Mouse (Mus musculus): ENCODE data around the gene Gamt. TPM values are rescaled to one million over a fixed set of nuclear protein-coding genes. Genes with fewer than 3 reads are reported as not detected.

Gamt gene
- polyA plus RNA-seq, 1 experiment, result 52.9 TPM

DNA sequence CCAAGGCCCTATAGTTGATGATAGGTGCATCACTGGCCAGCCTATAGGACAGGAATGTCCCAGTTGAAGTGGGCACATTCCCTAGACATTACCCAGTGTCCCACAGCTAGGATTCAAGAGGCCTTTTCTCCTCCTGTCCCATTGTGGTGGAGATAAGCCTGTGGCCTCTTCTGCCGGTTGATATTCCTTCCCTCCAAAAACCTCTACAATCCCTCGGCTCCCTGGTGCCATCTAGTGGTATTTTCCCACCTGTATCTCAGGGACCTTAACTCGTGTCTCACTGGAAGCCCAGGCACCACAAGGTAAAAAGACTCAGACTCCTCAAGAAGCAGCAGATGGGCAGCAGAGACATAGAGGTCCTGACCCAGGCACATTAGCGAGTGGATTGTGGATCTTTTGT lies 15.2 kb downstream of the Gamt start:
- no peak for TF ChIP-seq POLR2A (IDR thresholded peaks at IDR 0.05; ENCODE audit: borderline replicate concordance, insufficient read depth, low read length)
- TF ChIP-seq CTCF (IDR thresholded peaks at IDR 0.05; ENCODE audit: borderline replicate concordance, insufficient read depth, low read depth, low read length), result peak; percentile 83
- WGBS, result under 1% methylated on average over 4 of the region's 4 CpGs
- peak; percentile 86 to 87 for DNase-seq
- Histone ChIP-seq H3K4me1 (ENCODE audit: control insufficient read depth, insufficient read depth, low read length) (peaks cover 31% of the 10 kb centered on the region), H3K27me3 (ENCODE audit: control insufficient read depth, insufficient read depth, low read length) (no peaks in the 10 kb centered on the region), H3K27ac (ENCODE audit: insufficient read depth, low read length) (no peak overlapping the region), H3K4me3 (replicated peaks; ENCODE audit: insufficient read depth, low read depth, low read length) (no peak overlapping the region)

- H3K4me1 ChIP-seq (ENCODE audit: control insufficient read depth, insufficient read depth, low read length), result peaks cover 27% of the 10 kb centered on the region
- H3K27ac ChIP-seq (ENCODE audit: insufficient read depth, low read length), result no peak overlapping the region; the same call in 1 of the 2 replicates
- WGBS, result 4% methylated on average over 5 of the region's 5 CpGs
These were observed 15.9 kb downstream of the Gamt start for GRCm38 (mm10) chr10:80244791-80245399.

GRCm38 (mm10) chr10:80242607-80243006 lies 18.2 kb downstream of the Gamt start:
- Histone ChIP-seq H3K4me3 (replicated peaks; ENCODE audit: insufficient read depth, low read depth, low read length) (no peak overlapping the region), H3K27me3 (ENCODE audit: control insufficient read depth, insufficient read depth, low read length) (no peaks in the 10 kb centered on the region), H3K4me1 (ENCODE audit: control insufficient read depth, insufficient read depth, low read length) (peaks cover 39% of the 10 kb centered on the region), H3K27ac (ENCODE audit: insufficient read depth, low read length) (no peak overlapping the region)
- TF ChIP-seq CTCF (IDR thresholded peaks at IDR 0.05; ENCODE audit: borderline replicate concordance, insufficient read depth, low read depth, low read length), result no peak
- TF ChIP-seq POLR2A (IDR thresholded peaks at IDR 0.05; ENCODE audit: borderline replicate concordance, insufficient read depth, low read length), result no peak
- WGBS, result 87% methylated on average over 3 of the region's 3 CpGs
- DNase-seq, result no peak

More at GRCm38 (mm10) chr10:80244791-80245399, 15.9 kb downstream of the Gamt start:
- Histone ChIP-seq H3K4me3 (replicated peaks; ENCODE audit: insufficient read depth, low read depth, low read length) (no peak overlapping the region), H3K27me3 (ENCODE audit: control insufficient read depth, insufficient read depth, low read length) (no peaks in the 10 kb centered on the region)
- peak; percentile 46; the same call in 1 of the 2 replicates for TF ChIP-seq CTCF (IDR thresholded peaks at IDR 0.05; ENCODE audit: borderline replicate concordance, insufficient read depth, low read depth, low read length)
- no peak for TF ChIP-seq POLR2A (IDR thresholded peaks at IDR 0.05; ENCODE audit: borderline replicate concordance, insufficient read depth, low read length)
- DNase-seq, result peak; percentile 74 to 77

DNA sequence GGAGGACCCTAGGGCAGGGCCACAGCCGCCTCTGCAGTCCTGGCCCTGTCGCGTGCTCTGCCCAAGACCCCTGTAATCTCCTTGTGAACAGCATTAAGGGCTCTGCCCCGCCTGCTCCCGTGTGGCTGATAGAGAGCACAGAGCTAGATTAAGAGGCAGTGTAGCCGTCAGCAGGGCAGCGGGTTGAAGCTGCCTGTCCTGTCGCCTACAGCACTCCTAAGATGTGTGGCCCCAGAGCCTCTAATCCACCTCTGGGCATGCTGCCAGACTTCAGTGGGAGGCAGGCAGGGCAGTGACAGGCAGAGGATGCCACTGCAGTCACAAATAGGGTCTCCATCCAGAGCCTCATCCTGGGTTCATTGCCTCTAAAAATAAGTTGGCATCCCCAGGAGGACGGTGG lies 18.7 kb downstream of the Gamt start:
- H3K4me3 ChIP-seq (replicated peaks; ENCODE audit: insufficient read depth, low read depth, low read length), result no peak overlapping the region
- peaks cover 44% of the 10 kb centered on the region for H3K4me1 ChIP-seq (ENCODE audit: control insufficient read depth, insufficient read depth, low read length)
- WGBS, result 24% methylated on average over 9 of the region's 9 CpGs
- TF ChIP-seq CTCF (IDR thresholded peaks at IDR 0.05; ENCODE audit: borderline replicate concordance, insufficient read depth, low read depth, low read length) (no peak), POLR2A (IDR thresholded peaks at IDR 0.05; ENCODE audit: borderline replicate concordance, insufficient read depth, low read length) (no peak)
- H3K27me3 ChIP-seq (ENCODE audit: control insufficient read depth, insufficient read depth, low read length), result no peaks in the 10 kb centered on the region
- DNase-seq, result peak; percentile 65
- H3K27ac ChIP-seq (ENCODE audit: insufficient read depth, low read length), result no peak overlapping the region

DNA sequence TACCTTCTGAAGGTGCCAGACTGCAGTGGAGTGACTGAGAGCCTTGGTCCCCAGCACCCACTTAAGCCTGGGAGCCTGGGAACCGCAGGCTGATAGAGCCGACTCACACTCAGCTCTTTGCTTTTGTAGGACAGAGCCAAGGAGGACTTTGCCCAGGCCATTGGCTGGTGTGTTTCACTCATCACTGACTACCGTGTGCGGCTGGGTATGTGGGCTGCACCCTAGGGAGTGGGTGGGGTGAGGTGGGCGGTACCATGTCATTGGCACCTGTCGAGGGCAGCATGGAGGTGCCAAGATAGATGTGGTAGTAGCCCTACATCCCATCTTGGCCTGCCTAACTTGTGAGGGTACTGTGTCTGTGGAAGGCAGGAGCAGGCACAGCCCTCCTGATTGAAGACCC lies 21.0 kb downstream of the Gamt start:
- no peaks in the 10 kb centered on the region for H3K27me3 ChIP-seq (ENCODE audit: control insufficient read depth, insufficient read depth, low read length)
- no peak for DNase-seq
- no peak overlapping the region for H3K27ac ChIP-seq (ENCODE audit: insufficient read depth, low read length)
- WGBS, result 80% methylated on average over 6 of the region's 6 CpGs
- TF ChIP-seq POLR2A (IDR thresholded peaks at IDR 0.05; ENCODE audit: borderline replicate concordance, insufficient read depth, low read length) (no peak), CTCF (IDR thresholded peaks at IDR 0.05; ENCODE audit: borderline replicate concordance, insufficient read depth, low read depth, low read length) (no peak)
- no peak overlapping the region for H3K4me3 ChIP-seq (replicated peaks; ENCODE audit: insufficient read depth, low read depth, low read length)
- peaks cover 44% of the 10 kb centered on the region for H3K4me1 ChIP-seq (ENCODE audit: control insufficient read depth, insufficient read depth, low read length)

DNA sequence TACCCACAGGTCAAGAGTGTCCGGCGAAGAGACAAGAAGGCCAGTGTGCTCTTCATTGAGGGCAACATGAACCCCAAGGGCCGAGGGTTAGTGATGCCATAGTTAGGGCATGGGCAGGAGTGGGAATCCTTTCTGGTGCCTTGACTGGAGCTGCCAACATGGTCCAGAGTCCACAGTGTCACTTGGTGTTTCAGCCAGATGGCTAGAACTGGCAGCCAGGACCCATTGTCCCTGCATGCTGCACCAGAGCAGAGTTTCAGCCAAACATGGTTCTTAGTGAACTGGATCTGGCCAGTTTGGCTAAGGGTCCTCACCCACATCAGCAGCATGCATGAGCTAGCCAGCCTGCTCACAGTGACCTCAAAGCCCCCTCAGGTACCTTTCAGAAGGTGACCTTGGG lies 22.5 kb downstream of the Gamt start:
- Histone ChIP-seq H3K4me3 (replicated peaks; ENCODE audit: insufficient read depth, low read depth, low read length) (no peak overlapping the region), H3K27ac (ENCODE audit: insufficient read depth, low read length) (no peak overlapping the region), H3K4me1 (ENCODE audit: control insufficient read depth, insufficient read depth, low read length) (peaks cover 39% of the 10 kb centered on the region), H3K27me3 (ENCODE audit: control insufficient read depth, insufficient read depth, low read length) (no peaks in the 10 kb centered on the region)
- 69% methylated on average over 3 of the region's 3 CpGs for WGBS
- TF ChIP-seq POLR2A (IDR thresholded peaks at IDR 0.05; ENCODE audit: borderline replicate concordance, insufficient read depth, low read length) (no peak), CTCF (IDR thresholded peaks at IDR 0.05; ENCODE audit: borderline replicate concordance, insufficient read depth, low read depth, low read length) (no peak)
- DNase-seq, result peak in 1 of 2 experiments; percentile 54

DNA sequence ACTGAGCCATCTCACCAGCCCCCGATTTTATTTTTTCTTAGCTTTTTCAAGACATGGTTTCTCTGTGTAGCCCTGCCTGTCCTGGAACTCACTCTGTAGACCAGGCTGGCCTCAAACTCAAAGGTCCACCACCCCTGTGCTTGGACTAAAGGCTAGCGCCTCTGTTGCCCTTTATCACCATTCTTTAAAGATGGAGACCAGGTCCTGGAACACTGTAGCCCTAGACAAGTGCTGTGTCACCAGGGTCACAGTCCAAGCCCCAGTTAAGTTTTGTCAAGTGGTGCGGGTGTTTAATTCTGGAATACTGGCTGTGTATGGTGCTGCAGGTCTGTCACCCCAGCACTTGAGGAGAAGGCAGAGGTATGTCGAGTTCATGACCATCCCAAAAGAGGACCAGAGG lies 23.8 kb downstream of the Gamt start:
- TF ChIP-seq CTCF (IDR thresholded peaks at IDR 0.05; ENCODE audit: borderline replicate concordance, insufficient read depth, low read depth, low read length) (no peak), POLR2A (IDR thresholded peaks at IDR 0.05; ENCODE audit: borderline replicate concordance, insufficient read depth, low read length) (no peak)
- Histone ChIP-seq H3K4me1 (ENCODE audit: control insufficient read depth, insufficient read depth, low read length) (peaks cover 43% of the 10 kb centered on the region), H3K27me3 (ENCODE audit: control insufficient read depth, insufficient read depth, low read length) (no peaks in the 10 kb centered on the region), H3K27ac (ENCODE audit: insufficient read depth, low read length) (no peak overlapping the region), H3K4me3 (replicated peaks; ENCODE audit: insufficient read depth, low read depth, low read length) (no peak overlapping the region)
- WGBS, result 94% methylated on average over 4 of the region's 4 CpGs
- no peak for DNase-seq

DNA sequence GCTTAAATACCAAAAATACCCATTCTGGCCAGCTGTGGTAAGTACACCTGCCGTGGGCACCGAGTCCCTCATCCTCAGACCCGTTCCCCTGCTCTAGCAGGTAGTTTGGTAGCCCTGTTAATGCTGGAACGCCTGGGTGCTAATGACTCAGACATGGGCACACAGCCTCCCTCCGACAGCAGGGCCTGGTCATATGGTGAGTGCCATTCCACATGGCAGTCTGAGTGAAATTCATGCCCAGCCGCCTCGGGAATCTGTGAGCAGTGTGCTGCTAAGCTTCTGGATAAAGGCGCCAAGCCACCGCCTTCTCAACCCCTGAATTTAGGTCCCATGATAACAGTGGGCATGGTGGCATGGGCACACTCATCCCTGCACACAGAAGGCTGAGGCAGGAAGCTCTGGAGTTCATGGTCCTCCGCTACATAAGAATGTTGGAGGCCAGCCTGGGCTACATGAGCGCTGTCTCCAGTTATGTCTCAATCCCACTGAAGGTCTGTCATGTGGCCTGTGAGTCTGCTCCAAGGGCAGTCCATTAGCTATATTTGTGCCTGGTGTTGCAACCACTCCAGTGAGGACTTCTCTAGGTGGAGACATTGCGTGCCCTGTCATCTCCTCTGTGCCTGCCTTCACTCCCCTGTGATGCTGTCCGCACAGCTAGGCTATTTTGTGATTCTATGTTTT lies 24.5 kb downstream of the Gamt start:
- 52% methylated on average over 13 of the region's 13 CpGs for WGBS
- DNase-seq, result peak; percentile 52 to 74
- Histone ChIP-seq H3K27me3 (ENCODE audit: control insufficient read depth, insufficient read depth, low read length) (no peaks in the 10 kb centered on the region), H3K4me3 (replicated peaks; ENCODE audit: insufficient read depth, low read depth, low read length) (no peak overlapping the region), H3K27ac (ENCODE audit: insufficient read depth, low read length) (no peak overlapping the region), H3K4me1 (ENCODE audit: control insufficient read depth, insufficient read depth, low read length) (peaks cover 38% of the 10 kb centered on the region)
- TF ChIP-seq CTCF (IDR thresholded peaks at IDR 0.05; ENCODE audit: borderline replicate concordance, insufficient read depth, low read depth, low read length) (no peak), POLR2A (IDR thresholded peaks at IDR 0.05; ENCODE audit: borderline replicate concordance, insufficient read depth, low read length) (no peak)

Measured in cerebellum, adult 2 months (tissue).